Mouse (Mus musculus) CH12.LX (cell line): ENCODE measurements around the gene Rab40c. TPM values are rescaled to one million over a fixed set of nuclear protein-coding genes. Genes with fewer than 3 reads are reported as not detected.

Experiments used
- DNase-seq: peaks from one replicate; pipeline ENCODE4 v3.0.0-alpha.2; 2013; ENCODE audit errors: extremely low read depth
- H3K27ac ChIP-seq: 2 replicates; pipeline ENCODE4 v1.5.1; 2012; ENCODE audit warnings: low read depth, mild to moderate bottlenecking, control low read depth, moderate library complexity; ENCODE audit not compliant: insufficient read depth
- H3K27me3 ChIP-seq: replicated peaks from 2 replicates; pipeline ENCODE3; 2012; ENCODE audit warnings: inconsistent platforms
- H3K36me3 ChIP-seq, 2 experiments: replicated peaks in 1 of 2; 2 replicates each; pipeline versions ENCODE3 to v1.6.1; 2012; ENCODE audit warnings: inconsistent platforms in 1 of 2, low read length in 1 of 2, mild to moderate bottlenecking in 1 of 2, mixed read lengths in 1 of 2, moderate library complexity in 1 of 2; ENCODE audit not compliant: control insufficient read depth in 1 of 2, insufficient read depth in 1 of 2
- H3K4me1 ChIP-seq, 2 experiments: 2 replicates each; pipeline ENCODE4 v1.6.1; 2012; ENCODE audit warnings: inconsistent platforms in 1 of 2, moderate library complexity in 1 of 2; ENCODE audit not compliant: insufficient read depth in 2 of 2, control insufficient read depth in 1 of 2
- H3K4me2 ChIP-seq: 2 replicates; pipeline ENCODE4 v1.6.1; 2012; ENCODE audit warnings: low read depth, mild to moderate bottlenecking, control low read depth; ENCODE audit not compliant: poor library complexity, insufficient read depth, severe bottlenecking
- H3K4me3 ChIP-seq, 3 experiments: fragments of 150-350 bp in 1 of 3; sonication (generic) in 1 of 3; replicated peaks in 1 of 3; 2 replicates each; pipeline versions ENCODE3 to v1.5.1; 2011 to 2012; ENCODE audit warnings: low read depth in 2 of 3, low read length in 2 of 3, mild to moderate bottlenecking in 2 of 3, moderate library complexity in 2 of 3, control low read depth in 1 of 3, improper control_type of control experiment in 1 of 3, inconsistent platforms in 1 of 3, mixed read lengths in 1 of 3; ENCODE audit not compliant: poor library complexity in 1 of 3
- H3K79me2 ChIP-seq: replicated peaks from 2 replicates; pipeline ENCODE4 v1.6.1; 2012; ENCODE audit warnings: mild to moderate bottlenecking, moderate library complexity; ENCODE audit not compliant: control insufficient read depth, poor library complexity, insufficient read depth, severe bottlenecking; ENCODE audit errors: extremely low read depth
- H3K9ac ChIP-seq: 2 replicates; pipeline ENCODE4 v1.6.1; 2012; ENCODE audit warnings: low read depth, mild to moderate bottlenecking, control low read depth, moderate library complexity; ENCODE audit not compliant: insufficient read depth
- H3K9me3 ChIP-seq: replicated peaks from 2 replicates; pipeline ENCODE3; 2012; ENCODE audit warnings: low read length, inconsistent platforms, mixed read lengths
- BHLHE40 ChIP-seq: IDR thresholded peaks from 2 replicates; pipeline ENCODE4 v1.6.1; 2011; ENCODE audit warnings: mild to moderate bottlenecking, low read depth, low read length, improper control_type of control experiment
- CHD2 ChIP-seq: IDR thresholded peaks from 2 replicates; pipeline ENCODE4 v1.6.1; 2011; ENCODE audit warnings: low read length, improper control_type of control experiment
- CTCF ChIP-seq, 2 experiments: IDR thresholded peaks in 1 of 2; conservative IDR thresholded peaks in 1 of 2; 2 replicates each; pipeline ENCODE4 v1.5.1; 2011 to 2012; ENCODE audit warnings: low read depth in 2 of 2, low read length in 2 of 2, improper control_type of control experiment in 1 of 2, inconsistent platforms in 1 of 2, mild to moderate bottlenecking in 1 of 2, moderate library complexity in 1 of 2
- EP300 ChIP-seq: IDR thresholded peaks from 2 replicates; pipeline ENCODE4 v1.6.1; 2011; ENCODE audit warnings: low read length, improper control_type of control experiment
- ETS1 ChIP-seq: conservative IDR thresholded peaks from 2 replicates; pipeline ENCODE4 v1.6.1; 2012; ENCODE audit warnings: low read depth, mild to moderate bottlenecking, inconsistent platforms, low read length, improper control_type of control experiment, moderate library complexity
- IRF4 ChIP-seq: IDR thresholded peaks from 2 replicates; pipeline ENCODE4 v1.6.1; 2014; ENCODE audit warnings: low read depth, mild to moderate bottlenecking, inconsistent platforms, low read length, improper control_type of control experiment
- JUN ChIP-seq: IDR thresholded peaks from 2 replicates; pipeline ENCODE4 v1.6.1; 2011; ENCODE audit warnings: low read depth, mild to moderate bottlenecking, low read length, improper control_type of control experiment, moderate library complexity; ENCODE audit not compliant: insufficient read depth
- JUND ChIP-seq: conservative IDR thresholded peaks from 2 replicates; pipeline ENCODE4 v1.6.1; 2011; ENCODE audit warnings: low read depth, low read length, improper control_type of control experiment
- MAFK ChIP-seq: IDR thresholded peaks from 2 replicates; pipeline ENCODE4 v1.6.1; 2011; ENCODE audit warnings: low read length, improper control_type of control experiment; ENCODE audit not compliant: insufficient replicate concordance
- MEF2A ChIP-seq: IDR thresholded peaks from 2 replicates; pipeline ENCODE4 v1.6.1; 2014; ENCODE audit warnings: low read depth, mild to moderate bottlenecking, inconsistent platforms, low read length, improper control_type of control experiment, borderline replicate concordance
- MXI1 ChIP-seq: IDR thresholded peaks from 2 replicates; pipeline ENCODE4 v1.6.1; 2011; ENCODE audit warnings: mild to moderate bottlenecking, low read depth, low read length, improper control_type of control experiment
- NELFE ChIP-seq: IDR thresholded peaks from 2 replicates; pipeline ENCODE4 v1.6.1; 2011; ENCODE audit warnings: low read depth, low read length, improper control_type of control experiment
- NRF1 ChIP-seq: IDR thresholded peaks from 2 replicates; pipeline ENCODE4 v1.6.1; 2014; ENCODE audit warnings: low read depth, mild to moderate bottlenecking, inconsistent platforms, low read length, improper control_type of control experiment, moderate library complexity
- PAX5 ChIP-seq: IDR thresholded peaks from 2 replicates; pipeline ENCODE4 v1.6.1; 2012; ENCODE audit warnings: low read length, inconsistent platforms, mixed read lengths
- POLR2A ChIP-seq: IDR thresholded peaks from 2 replicates; pipeline ENCODE4 v1.6.1; 2011; ENCODE audit warnings: low read depth, mild to moderate bottlenecking, improper control_type of control experiment, low read length
- POLR2AphosphoS2 ChIP-seq: IDR thresholded peaks from 2 replicates; pipeline ENCODE4 v1.6.1; 2011; ENCODE audit warnings: low read depth, low read length, improper control_type of control experiment
- RAD21 ChIP-seq: IDR thresholded peaks from 2 replicates; pipeline ENCODE4 v1.6.1; 2011; ENCODE audit warnings: low read depth, mild to moderate bottlenecking, low read length, improper control_type of control experiment, moderate library complexity
- RCOR1 ChIP-seq: conservative IDR thresholded peaks from 2 replicates; pipeline ENCODE4 v1.6.1; 2012; ENCODE audit warnings: low read depth, mild to moderate bottlenecking, inconsistent platforms, low read length, improper control_type of control experiment
- SIN3A ChIP-seq: IDR thresholded peaks from 2 replicates; pipeline ENCODE4 v1.6.1; 2012; ENCODE audit warnings: low read length, improper control_type of control experiment, inconsistent platforms
- SMC3 ChIP-seq: IDR thresholded peaks from 2 replicates; pipeline ENCODE4 v1.6.1; 2011; ENCODE audit warnings: low read depth, low read length, improper control_type of control experiment
- TBP ChIP-seq: conservative IDR thresholded peaks from 2 replicates; pipeline ENCODE4 v1.6.1; 2011; ENCODE audit warnings: low read depth, low read length, improper control_type of control experiment
- TCF12 ChIP-seq: IDR thresholded peaks from 2 replicates; pipeline ENCODE4 v1.6.1; 2014; ENCODE audit warnings: low read depth, mild to moderate bottlenecking, inconsistent platforms, low read length, improper control_type of control experiment
- UBTF ChIP-seq: IDR thresholded peaks from 2 replicates; pipeline ENCODE4 v1.6.1; 2012; ENCODE audit warnings: low read depth, mild to moderate bottlenecking, inconsistent platforms, low read length, improper control_type of control experiment, moderate library complexity
- ZC3H11A ChIP-seq: IDR thresholded peaks from 2 replicates; pipeline ENCODE4 v1.6.1; 2012; ENCODE audit warnings: low read depth, mild to moderate bottlenecking, inconsistent platforms, low read length, improper control_type of control experiment
- ZNF384 ChIP-seq: IDR thresholded peaks from 2 replicates; pipeline ENCODE4 v1.6.1; 2012; ENCODE audit warnings: low read depth, low read length, improper control_type of control experiment, inconsistent platforms
- dilution Hi-C: fragments of 300-500 bp; cut with MboI; formaldehyde crosslinking; loops from 2 replicates; pipeline ENCODE4 v1.14.3; 2020; ENCODE audit warnings: low sequenced_read_pairs; ENCODE audit not compliant: extremely low pct_unique_long_range_greater_than_20kb, extremely low pct_ligation_motif_present
- in situ Hi-C: fragments of 300-500 bp; cut with MboI; formaldehyde crosslinking; loops from 3 replicates; pipeline ENCODE4 v1.14.3; 2019; ENCODE audit warnings: low sequenced_read_pairs, low pct_ligation_motif_present, low pct_unique_long_range_greater_than_20kb, mixed read lengths
- polyA plus RNA-seq: library from polyadenylated mRNA; unstranded; fragments of >175 nt; gene quantifications from 2 replicates; pipeline ENCODE4 v1.2.1, GENCODE M21; 2012; ENCODE audit warnings: low read depth; ENCODE audit not compliant: insufficient read length
- total RNA-seq, 2 experiments: library from RNA; depleted of rRNA; stranded (reverse); fragments of 300-350 nt in 1 of 2; fragments of >200 nt in 1 of 2; gene quantifications; 2 replicates each; pipeline ENCODE4 v1.2.3; 2012 to 2014

The Rab40c gene
- total and polyA plus RNA-seq, 3 experiments: 8.0 to 14.4 (median 9.2) TPM

DNA sequence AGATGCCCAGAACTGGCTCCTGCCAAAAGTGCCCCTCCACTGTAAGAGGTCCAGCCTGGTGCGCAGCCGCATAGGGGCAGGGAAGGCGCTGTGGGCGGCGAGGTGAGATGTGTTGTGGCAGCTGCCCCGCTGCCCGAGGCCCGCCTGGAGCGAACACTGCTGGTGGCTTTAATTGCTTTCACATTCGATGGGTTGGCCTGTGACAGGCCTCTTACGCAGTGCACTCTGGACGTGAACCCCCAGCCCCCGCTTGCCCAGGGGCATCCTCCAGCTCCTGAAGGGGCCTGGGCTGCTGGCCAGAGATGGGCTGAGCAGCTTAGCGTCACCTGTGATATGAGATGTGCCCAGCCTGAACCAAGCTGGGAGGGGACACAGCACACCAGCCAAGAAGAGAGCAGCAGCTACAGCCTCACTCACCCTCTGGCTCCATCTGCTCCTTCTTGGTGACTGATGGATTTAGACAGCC, 38.1 kb upstream of the Rab40c start:
- H3K4me1 ChIP-seq: no peaks in the 10 kb centered on the region
- TF ChIP-seq UBTF (no peak), TBP (no peak), MEF2A (no peak), MAFK (no peak), TCF12 (no peak)
- H3K4me3 ChIP-seq: no peak overlapping the region
- DNase-seq: no peak
- in situ Hi-C loops (no loop called here), dilution Hi-C loops (no loop called here)
- no peaks in the 10 kb centered on the region for H3K79me2 ChIP-seq
- H3K9ac ChIP-seq: no peak overlapping the region
- no peak overlapping the region for H3K4me2 ChIP-seq
- H3K9me3 ChIP-seq: no peaks in the 10 kb centered on the region
- H3K36me3 ChIP-seq: peaks cover 13 to 57% of the 10 kb centered on the region in 2 experiments
- H3K27me3 ChIP-seq: peaks cover 11% of the 10 kb centered on the region
- H3K27ac ChIP-seq: no peak overlapping the region

GRCm38 (mm10) chr17:25956631-25957030, 37.1 kb upstream of the Rab40c start:
- H3K27ac ChIP-seq: no peak overlapping the region
- no peak overlapping the region for H3K4me2 ChIP-seq
- dilution Hi-C loops: no loop called here
- TF ChIP-seq BHLHE40 (no peak), MXI1 (no peak), TBP (no peak), TCF12 (no peak), IRF4 (no peak), RAD21 (no peak), ZC3H11A (no peak), RCOR1 (no peak), PAX5 (no peak), JUN (no peak), CHD2 (no peak)
- H3K9ac ChIP-seq: no peak overlapping the region
- H3K4me1 ChIP-seq: no peaks in the 10 kb centered on the region
- H3K79me2 ChIP-seq: no peaks in the 10 kb centered on the region
- no peaks in the 10 kb centered on the region for H3K9me3 ChIP-seq
- no peak overlapping the region for H3K4me3 ChIP-seq
- H3K36me3 ChIP-seq: peaks cover 11 to 47% of the 10 kb centered on the region in 2 experiments
- DNase-seq: no peak
- in situ Hi-C loops: no loop called here
- peaks cover 21% of the 10 kb centered on the region for H3K27me3 ChIP-seq

DNA sequence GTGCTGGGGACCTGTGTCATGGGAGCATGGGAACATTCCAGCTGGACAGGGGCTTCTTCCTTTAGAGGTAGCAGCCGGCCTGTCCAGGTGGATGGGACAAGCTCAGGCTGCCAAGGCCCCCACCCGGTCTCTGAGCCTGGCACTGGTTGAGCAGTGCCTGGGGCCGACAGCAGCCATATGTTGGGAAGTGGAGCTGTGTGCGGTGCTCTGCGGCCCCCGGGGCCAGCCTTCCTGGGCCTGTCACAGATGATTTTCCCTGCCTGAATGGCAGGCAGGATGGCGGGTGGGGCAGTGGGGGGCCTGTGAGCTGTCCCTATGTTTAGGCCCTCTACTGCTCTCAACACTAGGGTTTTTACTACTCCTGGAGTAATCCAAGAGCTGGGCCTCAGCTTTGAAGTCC, 36.7 kb upstream of the Rab40c start:
- Histone ChIP-seq H3K27me3 (peaks cover 25% of the 10 kb centered on the region), H3K27ac (no peak overlapping the region), H3K4me2 (no peak overlapping the region), H3K36me3 (peaks cover 11 to 43% of the 10 kb centered on the region in 2 experiments), H3K4me1 (no peaks in the 10 kb centered on the region), H3K79me2 (no peaks in the 10 kb centered on the region), H3K9ac (no peak overlapping the region), H3K9me3 (no peaks in the 10 kb centered on the region), H3K4me3 (no peak overlapping the region)
- dilution Hi-C loops: no loop called here
- TF ChIP-seq JUND (no peak), PAX5 (no peak), NELFE (no peak), IRF4 (no peak), CTCF (conservative IDR thresholded peaks at IDR 0.05 in 1 of 2, IDR thresholded peaks at IDR 0.05 in 1 of 2; ENCODE audit: low read depth in 2 of 2, low read length in 2 of 2) (no peak), MXI1 (no peak), POLR2AphosphoS2 (no peak), EP300 (no peak), TBP (no peak), POLR2A (no peak), ZC3H11A (no peak), UBTF (no peak), BHLHE40 (no peak), ETS1 (no peak), SIN3A (no peak), SMC3 (no peak), NRF1 (no peak), RAD21 (no peak), ZNF384 (no peak)
- in situ Hi-C loops: no loop called here
- DNase-seq: no peak
